Mouse (Mus musculus) spleen, adult 2 months (tissue): Measurements from ENCODE around the gene C330021F23Rik.

Experiments used
- CTCF ChIP-seq: fragments of 200-500 bp; IDR thresholded peaks from 2 replicates; pipeline ENCODE4 v1.5.1; 2011; ENCODE audit warnings: mild to moderate bottlenecking, inconsistent platforms; ENCODE audit not compliant: insufficient read depth, insufficient read length, insufficient replicate concordance; ENCODE audit errors: extremely low read depth
- POLR2A ChIP-seq: fragments of 200-500 bp; IDR thresholded peaks from 2 replicates; pipeline ENCODE4 v1.6.1; 2011; ENCODE audit warnings: low read depth, low read length, inconsistent platforms

DNA sequence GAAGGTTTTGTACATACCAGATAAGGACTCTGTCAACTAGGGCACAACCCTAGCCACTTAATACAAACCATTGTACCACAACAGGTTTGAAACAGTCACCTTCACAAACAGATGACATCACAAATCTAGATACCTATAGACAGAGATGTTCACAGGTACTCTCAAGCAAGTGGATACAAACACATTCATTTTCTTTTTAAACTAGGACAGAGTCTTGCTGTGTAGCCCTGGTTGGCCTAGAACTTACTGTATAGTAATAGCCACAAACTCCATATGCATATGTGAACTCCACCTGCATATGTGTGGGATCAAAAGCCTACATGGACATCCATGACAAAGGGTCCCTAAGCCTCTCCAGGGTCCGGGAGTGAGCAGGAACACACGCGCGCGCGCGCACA, 19.2 kb downstream of the C330021F23Rik start, which contains the start of gene Camsap3:
- TF ChIP-seq CTCF (no peak), POLR2A (no peak)
